Mouse (Mus musculus) urinary bladder, postnatal 25 days (tissue): ENCODE results near the gene Ncoa7.

Experiments used
- DNase-seq: peaks from one replicate; pipeline ENCODE4 v3.0.0; 2022; ENCODE audit warnings: low spot score

Gene Ncoa7

DNA sequence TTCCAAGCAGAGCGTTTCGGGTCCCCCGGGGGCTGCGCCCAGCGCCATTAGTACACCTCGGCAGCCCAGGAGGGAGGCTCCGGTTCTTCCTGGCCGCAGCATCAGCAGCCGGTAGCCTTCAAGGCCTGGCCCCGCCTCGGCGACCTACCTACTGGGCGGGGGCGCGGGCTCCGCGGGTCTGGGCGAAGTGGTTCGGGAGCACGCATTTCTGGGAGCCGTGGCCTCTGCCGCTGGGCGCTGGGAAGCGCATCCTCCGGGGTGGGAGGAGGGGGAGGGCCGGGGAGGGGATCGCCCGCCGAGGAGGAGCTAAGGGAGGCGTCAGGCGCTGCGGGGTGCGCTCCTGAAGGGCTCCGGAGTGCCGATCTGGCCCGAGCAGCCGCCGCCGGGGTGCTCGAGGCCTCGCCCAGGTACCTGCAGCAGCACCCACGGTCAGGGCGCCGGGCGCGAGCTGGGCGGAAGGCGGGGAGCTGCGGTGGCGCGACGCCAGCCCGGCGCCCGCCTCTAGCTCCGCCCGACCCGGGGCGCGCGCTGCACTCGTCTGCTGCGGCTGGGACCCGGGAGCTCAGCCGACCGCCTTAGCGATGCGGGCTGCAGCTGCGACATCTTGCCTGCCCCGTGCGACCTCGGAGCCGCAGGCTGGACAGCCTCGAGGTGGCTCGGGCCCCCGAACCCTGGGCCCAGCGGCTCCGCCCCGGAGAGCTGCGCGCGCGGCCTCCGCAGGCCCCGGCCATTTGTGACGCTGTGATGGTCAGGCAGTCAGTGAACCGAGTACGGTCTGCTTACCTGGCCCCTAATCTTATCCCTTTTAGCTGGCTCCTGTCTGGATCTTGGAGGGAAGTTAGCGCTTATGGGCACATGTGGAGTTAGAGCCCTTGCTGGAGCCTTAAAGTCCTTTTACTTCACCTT lies at the start of gene Ncoa7:
Gene Ncoa7, minus strand, starts transcription at position 646 of the 906 bp plus-strand sequence.
- DNase-seq: peak; percentile 64

DNA sequence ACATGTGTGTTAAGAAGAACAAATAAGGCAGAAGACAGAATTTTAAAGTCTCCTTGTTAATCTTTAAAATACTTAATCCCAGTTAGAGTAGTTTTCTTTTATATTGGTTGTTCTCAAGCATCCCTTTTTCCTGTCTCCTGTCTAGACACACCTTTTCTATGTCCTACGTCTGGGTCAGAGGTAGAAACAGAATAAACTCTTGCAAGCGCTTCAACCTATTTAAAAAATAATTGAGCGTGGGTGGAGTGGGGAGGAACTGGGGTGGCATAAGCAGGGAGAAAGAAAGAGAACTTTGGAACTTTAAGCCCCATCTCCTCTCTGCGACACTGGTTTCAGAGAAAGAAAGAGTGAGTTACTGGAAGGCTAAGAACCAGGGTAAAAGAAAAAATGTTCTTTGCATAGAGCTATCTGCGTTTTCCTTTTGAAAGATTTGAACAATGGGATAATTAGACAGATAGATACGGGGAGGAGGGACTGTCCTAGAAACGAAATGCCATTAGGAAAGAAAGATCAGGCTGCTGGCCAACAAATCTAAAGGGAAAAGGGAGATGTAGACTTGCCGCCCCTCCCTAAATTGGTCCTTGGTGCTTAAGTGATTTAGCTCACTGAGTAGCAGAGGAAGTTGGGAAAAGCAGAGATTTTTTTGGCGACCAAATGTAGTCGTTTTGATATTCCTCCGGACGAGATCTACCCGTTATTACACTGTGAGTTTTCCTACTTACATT lies 42.1 kb upstream of the Ncoa7 start:
- DNase-seq: no peak

DNA sequence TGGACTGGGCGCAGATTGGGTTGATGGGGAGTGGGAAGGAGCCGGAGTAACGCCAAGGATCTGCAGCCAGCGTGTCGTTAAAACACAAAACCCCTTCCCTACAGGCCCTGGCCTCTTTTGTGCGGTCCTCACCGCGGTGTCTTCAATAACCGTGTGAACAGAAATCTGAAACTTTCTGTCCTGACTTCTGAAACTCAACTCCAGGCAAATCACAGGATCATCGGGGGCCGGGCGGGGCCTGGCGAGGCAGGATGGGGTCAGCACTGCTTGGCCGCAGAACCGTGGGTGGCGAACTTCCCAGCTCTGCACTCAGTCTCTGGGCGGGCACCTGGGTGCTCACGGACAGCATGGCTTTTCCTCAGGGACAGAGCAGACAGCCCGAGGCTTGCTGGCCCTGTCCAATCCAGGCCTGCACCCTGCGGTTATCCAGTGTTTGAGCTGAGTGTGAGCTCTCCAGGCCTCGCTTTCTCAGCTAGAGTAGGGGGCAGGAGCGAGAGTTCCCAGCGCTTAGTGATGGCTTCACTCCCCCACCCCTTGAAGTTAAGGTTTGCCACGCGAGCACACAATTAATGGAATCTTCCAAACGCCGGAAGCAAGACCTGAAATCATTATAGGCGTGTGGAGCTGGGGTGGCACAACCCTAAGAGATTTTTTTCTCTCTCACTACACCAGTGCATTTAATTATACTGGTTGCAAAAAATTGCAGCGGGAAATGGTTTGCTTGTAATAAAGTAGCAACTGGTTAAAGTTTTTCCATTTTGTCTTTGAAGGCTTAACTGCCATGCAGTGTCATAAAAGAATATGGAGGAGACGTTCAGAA lies 41.3 kb upstream of the Ncoa7 start:
- no peak for DNase-seq

DNA sequence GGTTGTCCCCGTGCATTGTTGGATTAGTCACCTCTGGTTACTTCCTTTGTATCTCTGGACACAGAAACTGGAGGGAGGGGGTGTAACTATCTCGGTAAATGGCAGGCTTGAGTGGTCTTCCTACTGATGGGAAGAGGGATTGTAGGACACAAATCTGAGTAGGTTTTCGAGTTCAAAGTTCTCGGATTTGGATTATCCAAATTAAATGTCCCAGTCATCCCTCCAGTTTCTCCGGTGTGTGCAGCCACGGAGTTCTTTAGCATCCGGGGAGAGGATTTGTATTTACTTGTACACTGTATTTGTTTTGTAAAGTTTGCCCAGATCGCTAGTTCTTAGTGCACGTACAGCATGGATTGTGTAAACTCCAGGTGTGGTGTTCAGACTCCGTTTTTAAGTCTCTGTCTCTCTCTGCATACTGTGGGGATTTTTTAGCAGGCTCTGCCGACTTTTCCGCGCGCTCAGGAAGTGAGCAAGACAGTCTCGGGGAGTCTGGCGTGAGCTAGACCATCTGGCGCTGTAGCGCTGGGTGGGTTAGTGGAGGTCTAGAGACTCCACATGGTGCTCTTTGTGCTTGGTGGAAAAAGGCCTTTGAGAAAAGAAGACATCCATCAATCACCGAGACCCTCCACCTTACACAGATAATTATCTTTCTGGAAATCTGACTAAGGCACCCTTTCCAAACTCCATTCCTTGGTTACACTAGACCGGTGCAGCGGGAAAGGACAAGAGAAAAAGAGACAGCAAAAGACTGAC lies 40.5 kb upstream of the Ncoa7 start:
- no peak for DNase-seq

DNA sequence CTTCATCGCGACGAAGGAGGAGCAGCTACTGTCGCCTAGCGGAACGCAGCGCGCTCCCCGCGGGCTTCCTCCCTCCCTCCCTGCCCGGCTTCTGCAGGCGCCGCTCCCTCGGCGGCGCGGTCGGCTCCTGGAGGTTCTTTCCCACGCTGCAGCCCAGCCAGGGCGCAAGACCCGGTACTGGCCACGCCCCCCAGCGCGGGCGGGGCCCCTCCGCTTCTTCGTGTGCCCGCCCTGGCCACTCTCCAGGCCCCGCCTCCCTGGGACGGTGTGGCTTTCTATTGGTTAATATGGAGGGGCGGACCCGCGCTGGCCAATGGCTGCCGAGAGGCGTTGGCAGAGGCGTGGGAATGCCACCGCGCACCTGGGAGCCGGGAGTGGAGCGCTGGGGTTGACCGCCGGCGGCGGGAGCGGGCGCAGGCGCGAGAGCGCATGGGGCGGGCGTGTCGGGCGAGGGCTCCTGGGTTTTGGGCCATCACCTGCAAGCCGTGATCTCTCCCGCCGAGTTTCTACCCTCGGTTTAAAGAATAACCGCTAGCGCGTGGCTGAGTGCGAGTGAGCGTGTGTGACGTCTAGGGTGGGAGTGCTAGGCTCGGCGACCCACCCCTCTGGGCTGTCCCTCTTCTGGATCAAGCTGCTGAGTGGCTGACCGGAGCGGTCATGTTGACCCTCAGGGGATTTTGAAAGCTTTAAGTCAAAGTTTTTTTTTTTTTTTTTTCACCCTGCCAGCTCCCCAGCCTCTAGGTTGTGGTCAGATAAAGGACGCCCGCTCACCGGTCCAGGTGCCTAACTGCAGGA lies 39.7 kb upstream of the Ncoa7 start, which contains the start of gene Hey2:
Gene Hey2, minus strand, starts transcription at position 159 of the 795 bp plus-strand sequence.
- peak; percentile 98 for DNase-seq

DNA sequence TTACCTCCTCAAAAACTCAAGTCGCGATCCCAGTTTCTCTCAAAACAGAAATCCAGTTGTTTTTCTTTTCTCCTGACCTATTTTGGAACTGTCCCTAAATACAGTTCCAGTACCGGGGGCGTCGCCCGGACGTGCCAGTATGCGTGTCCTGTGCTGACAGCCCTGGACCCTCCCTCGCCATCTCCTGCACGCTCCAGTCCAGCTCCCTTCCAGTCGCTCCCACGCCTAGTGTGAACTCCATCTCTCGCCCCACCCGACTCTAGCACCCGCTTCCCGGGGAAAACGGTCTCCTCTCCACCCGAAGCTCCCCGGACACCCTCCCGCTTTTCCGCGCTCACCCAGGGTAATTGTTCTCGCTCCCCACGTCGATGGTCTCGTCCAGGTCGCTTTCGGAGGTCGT lies 39.1 kb upstream of the Ncoa7 start:
- no peak for DNase-seq

DNA sequence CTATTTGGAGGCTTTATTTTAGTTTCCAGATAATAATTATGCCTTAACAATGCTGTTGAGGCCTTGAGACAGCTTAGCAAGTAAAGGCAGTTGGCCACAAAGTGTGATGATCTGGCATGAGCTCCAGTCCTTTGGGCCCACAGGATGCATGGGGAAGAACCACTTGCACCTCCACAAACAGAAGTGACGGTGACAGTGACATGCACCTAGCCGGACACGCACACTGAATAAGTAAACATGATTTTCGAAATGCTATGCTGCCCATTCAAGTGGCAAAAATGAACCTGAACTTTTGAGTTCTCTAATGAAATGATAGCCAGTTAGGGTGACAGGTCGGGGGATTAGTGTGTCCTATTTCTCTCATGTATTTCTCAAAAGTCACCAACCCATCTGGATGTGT lies 37.7 kb upstream of the Ncoa7 start:
- no peak for DNase-seq

DNA sequence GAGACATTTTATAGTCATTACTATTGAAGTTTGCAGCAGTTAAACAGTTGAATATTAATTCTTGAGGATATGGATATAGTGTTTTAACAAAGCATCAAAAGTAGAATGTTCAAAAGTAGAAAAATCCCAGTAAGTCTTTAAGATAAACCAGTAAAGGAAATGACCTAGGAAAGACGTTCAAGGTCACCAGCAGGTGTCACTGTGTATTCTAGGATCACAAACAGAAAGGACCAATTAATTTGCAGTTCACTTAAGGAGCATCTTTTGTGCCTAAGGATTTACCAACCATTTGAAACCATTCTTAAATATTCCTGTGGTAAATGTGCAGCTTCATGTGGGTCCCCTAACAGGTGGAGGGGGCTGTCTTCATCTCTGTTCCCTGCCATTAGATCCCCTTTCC lies 35.1 kb upstream of the Ncoa7 start:
- no peak for DNase-seq

DNA sequence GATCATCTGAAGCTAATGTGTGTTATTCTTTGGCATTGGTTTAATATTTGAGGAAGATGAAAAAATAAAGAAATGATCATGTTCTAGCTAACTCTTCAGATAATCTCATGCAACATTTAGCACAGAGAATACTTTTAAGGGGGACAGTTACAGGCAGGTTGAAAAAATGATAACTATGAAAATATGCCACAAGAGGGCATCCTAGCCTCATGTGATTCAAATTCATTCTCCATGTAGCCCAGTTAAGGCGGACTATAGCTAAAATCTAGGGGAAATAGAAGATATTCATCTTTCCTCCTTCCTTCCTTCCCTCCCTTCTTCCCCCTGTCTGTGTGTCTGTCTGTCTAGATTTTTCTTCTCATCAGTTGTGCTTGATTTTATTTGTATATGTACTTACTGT lies 21.9 kb upstream of the Ncoa7 start:
- no peak for DNase-seq

DNA sequence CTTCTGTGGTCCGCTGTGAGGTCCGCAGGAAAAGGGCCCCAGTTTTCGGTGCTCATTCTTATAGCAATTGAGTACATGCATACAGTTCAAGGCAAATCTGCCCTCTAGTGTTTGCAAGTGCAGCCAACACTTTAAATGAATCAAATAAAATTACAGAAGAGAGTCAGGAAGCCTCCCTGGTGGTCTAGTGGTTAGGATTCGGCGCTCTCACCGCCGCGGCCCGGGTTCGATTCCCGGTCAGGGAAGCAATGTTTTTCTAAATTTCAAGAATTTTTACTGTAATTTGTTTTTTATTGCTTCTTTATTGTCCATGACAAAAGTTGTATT lies 7.8 kb upstream of the Ncoa7 start:
- peak; percentile 67 for DNase-seq

DNA sequence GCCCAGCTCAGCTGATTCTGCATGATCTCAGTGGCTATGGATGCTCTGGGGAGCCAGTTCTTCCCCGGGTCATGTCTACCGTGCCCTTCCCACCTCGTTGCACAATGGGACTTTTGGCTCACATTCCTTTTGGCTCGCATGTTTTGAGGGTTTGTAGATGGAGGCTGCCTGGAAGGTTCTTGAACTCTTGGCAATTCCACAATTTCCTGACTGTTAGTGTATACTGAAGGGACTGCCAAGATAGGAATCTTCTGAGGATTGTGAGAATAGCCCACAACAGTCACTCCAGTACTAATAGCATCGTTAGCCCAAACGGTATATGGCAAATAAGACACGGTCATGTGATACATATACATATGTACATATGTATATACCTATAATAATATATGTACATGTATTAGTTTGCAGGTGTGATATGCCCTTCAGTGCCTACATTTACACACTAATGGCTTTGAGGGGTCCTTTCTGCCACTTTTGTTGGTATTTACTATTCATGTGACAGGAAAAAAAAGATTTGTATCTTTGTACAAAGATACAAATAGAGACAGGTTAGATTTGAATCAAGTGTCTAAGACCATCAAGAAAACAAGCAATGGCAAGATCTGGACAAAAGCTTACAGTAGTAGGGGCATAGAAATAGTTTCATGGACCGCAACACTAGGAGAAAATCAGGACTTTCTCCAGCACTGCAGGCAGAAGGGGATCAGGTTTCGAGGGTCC lies 7.3 kb upstream of the Ncoa7 start:
- DNase-seq: no peak

DNA sequence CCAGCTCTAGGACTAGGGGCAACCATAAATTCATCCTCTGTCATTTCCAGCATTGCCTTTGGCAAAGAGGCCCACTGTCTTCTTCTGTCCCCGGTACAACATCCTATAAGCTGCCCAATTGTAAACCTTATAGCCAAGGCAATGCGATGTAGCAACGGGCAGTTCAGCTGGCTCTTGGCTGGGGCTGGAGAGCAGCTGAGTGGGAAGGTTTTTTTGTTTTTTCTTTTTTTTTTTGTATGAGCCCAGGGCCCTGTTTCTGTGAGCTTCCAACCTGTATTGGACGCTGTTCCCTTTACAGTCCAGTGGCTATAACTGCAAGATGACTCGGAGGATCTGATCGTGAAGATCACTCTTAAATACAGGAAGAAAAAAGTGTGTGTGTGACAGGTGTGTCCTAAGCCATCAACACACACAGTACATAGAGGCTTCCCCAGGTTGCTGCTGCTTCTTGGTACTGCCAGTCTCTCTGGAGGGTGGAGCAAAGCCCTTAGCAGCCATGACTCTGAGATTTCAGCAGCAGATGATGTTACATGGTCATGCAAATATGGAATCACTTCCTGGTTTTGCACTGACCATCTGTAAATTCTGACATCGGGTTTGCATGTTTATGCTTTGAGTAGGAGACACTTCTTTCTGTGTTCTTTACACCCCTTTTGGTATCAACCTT lies 594 bp upstream of the Ncoa7 start:
- DNase-seq: no peak

DNA sequence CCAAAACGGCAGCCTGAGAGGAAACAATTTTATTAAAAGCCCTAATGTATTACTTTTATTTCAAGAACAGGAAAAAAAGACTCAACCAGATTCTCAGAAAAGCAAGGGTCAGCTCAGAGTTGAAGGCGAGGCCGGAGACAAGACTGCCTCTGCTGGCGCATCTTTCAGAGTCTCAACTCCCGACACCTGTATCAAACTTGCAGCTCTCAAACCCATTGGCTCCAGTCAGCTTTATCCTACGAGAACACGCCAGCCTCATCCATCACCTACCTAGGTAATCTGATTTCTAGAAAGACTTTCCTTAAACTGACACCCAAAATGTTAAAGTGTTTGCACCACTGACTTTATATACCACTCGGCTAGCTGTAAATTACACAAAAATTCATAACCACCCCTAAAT lies 1.1 kb downstream of the Ncoa7 start:
- DNase-seq: no peak

DNA sequence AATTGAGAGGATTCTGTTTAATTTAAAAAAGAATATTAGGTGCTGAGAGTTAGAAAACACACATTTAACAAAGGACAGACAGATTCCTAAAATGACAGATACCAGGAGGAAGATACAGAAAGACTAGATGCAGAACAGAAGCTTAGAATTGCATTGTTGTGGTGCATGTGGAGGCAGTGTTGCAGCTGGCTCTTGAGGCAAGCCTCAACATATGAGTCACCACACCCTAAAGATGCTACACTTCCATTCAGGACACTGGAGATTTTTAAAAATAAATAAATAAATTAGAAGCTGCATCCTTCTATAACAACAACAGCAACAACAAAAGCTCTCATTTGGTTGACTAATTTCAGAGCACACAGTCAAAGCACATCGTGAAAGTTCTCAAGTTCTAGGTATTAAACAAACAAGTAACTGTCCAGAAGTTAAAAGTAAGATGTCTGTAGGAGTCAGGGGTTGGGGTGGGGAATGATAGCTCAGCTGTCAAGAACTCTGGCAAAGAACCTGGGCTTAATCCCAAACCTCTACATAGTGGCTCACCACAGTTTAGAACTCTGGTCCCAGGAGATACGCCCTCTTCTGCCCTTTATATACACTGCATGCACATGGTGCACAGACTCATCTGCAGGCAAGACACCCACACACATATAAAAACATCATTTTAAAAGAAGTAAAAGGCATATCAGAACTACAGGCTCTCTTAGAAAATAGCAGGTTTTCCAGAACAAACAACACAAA lies 3.2 kb downstream of the Ncoa7 start:
- DNase-seq: no peak

DNA sequence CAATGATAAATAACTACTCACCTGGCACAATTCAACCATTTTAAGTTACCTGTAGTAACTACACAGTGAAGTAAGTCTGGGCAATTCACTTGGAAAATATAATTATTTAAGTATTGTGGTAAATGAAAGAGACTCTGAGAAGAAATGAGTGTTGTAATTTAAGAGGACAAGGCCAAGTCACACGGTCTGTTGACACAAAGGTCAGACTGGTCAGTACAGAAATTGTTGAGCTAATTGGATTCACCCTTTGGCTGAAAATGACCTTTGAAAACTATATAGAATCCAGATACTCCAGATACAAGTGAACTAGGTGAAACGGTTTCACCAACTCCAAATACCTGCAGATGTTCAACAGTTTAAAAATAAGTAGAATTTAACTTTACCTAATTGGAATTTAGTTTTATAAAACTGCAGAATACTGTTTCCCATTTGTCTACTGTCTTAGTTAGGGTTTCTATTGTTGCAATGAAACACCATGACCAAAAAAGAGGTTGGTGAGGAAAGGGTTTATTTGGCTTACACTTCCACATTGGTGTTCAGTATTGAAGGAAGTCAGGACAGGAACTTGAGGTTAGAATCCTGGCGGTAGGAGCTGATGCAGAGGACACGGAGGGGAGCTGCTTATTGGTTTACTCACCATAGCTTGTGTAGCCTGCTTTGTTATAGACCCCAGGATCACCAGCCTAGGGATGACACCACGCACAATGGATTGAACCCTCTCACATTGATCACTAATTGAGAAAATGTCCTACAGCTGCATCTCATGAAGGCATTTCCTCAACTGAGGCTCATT lies 6.5 kb downstream of the Ncoa7 start:
- DNase-seq: no peak

DNA sequence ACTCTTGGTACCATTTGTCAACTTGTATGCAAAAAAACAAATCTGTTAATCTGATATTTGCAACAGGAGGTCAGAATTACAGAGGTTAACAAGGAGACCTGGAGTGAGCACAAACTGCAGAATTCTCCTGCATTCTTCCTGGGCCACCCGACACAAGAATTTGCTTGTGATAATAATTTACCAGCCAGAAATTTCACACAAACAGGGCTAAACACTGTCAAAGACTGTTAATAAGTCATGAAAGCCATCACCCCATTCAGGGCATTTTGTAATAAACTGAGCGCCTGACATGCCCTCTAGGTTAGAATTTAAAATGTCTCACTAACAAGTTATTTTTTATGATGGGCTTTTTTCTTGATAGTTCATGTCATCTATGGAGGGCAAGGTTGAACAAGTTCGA lies 12.1 kb downstream of the Ncoa7 start:
- DNase-seq: no peak

DNA sequence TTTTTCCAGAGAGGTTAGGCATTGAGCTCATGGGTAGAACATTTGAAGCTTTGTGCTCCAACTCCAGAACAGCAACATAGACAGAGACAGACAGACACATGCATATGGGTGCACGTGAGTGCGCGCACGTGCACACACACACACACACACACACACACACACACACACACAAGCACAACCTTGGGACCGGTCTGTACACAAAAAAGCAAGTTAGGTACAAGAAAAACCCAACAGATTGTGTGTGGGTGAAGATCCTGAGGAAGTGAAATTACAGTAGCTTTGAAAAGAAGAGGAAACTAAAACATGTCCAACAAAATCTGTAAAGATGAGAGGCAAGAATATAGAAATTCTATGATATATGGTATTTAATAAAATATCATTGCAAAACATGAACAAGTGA lies 13.6 kb downstream of the Ncoa7 start:
- DNase-seq: no peak

DNA sequence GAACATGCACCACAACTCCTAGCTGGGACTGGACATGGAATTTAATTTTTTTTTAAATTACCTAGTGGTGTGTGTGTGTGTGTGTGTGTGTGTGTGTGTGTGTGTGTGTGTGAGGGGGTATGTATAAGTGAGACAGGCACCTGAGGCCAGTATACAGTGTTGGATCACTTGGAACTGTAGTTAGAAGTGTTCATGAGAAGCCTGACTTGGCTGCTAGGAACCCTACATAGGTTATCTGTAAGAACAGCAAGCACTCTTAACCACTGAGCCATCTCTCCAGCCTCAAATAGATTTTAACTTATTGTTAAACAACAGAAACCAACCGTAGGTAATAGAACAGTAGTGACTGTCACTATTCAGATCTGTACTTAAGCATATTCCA lies 14.8 kb downstream of the Ncoa7 start:
- DNase-seq: no peak
